Mouse (Mus musculus) adrenal gland, adult 2 months (tissue): Measurements from ENCODE around the gene Plxnc1. TPM values are rescaled to one million over a fixed set of nuclear protein-coding genes. Genes with fewer than 3 reads are reported as not detected.

Experiments used
- DNase-seq: peaks from one replicate; pipeline ENCODE4 v3.0.0; 2021
- polyA plus RNA-seq: library from polyadenylated mRNA; depleted of rRNA; stranded (reverse); fragments of >200 nt; gene quantifications from 2 replicates; pipeline ENCODE4 v1.2.3, GENCODE M21; 2012
- total RNA-seq, 2 experiments: library from RNA; stranded (reverse); gene quantifications; 2 replicates each; pipeline ENCODE4 v1.2.3; 2021

The Plxnc1 gene
- total and polyA plus RNA-seq, 3 experiments, result 1.1 to 8.0 (median 2.4) TPM

GRCm38 (mm10) chr10:94866995-94867856 lies 77.4 kb downstream of the Plxnc1 start:
- DNase-seq, result no peak

GRCm38 (mm10) chr10:94865206-94865605 lies 79.4 kb downstream of the Plxnc1 start:
- DNase-seq, result no peak

GRCm38 (mm10) chr10:94864199-94864928 lies 80.3 kb downstream of the Plxnc1 start:
- no peak for DNase-seq

- no peak for DNase-seq
Observed at GRCm38 (mm10) chr10:94863251-94863650, 81.4 kb downstream of the Plxnc1 start.

- DNase-seq, result no peak
Observed at GRCm38 (mm10) chr10:94860870-94861269, 83.8 kb downstream of the Plxnc1 start.

- DNase-seq, result no peak
Observed at GRCm38 (mm10) chr10:94858277-94859033, 86.2 kb downstream of the Plxnc1 start.

- DNase-seq, result no peak
Observed at GRCm38 (mm10) chr10:94850565-94850964, 94.1 kb downstream of the Plxnc1 start.

- no peak for DNase-seq
Observed at GRCm38 (mm10) chr10:94849930-94850329, 94.7 kb downstream of the Plxnc1 start.

- no peak for DNase-seq
Observed at GRCm38 (mm10) chr10:94849360-94849759, 95.3 kb downstream of the Plxnc1 start.

- no peak for DNase-seq
Observed at GRCm38 (mm10) chr10:94848344-94848743, 96.3 kb downstream of the Plxnc1 start.

GRCm38 (mm10) chr10:94846501-94847105 lies 98.0 kb downstream of the Plxnc1 start:
- no peak for DNase-seq

- DNase-seq, result no peak
Observed at GRCm38 (mm10) chr10:94844692-94845091, 99.9 kb downstream of the Plxnc1 start.

- no peak for DNase-seq
Observed at GRCm38 (mm10) chr10:94835874-94836273, 108.8 kb downstream of the Plxnc1 start.

- peak; percentile 85 for DNase-seq
Observed at GRCm38 (mm10) chr10:94829407-94829806, 115.2 kb downstream of the Plxnc1 start.

GRCm38 (mm10) chr10:94828734-94829230 lies 115.9 kb downstream of the Plxnc1 start:
- DNase-seq, result no peak

GRCm38 (mm10) chr10:94827890-94828733 lies 116.5 kb downstream of the Plxnc1 start:
- DNase-seq, result no peak

- no peak for DNase-seq
Observed at GRCm38 (mm10) chr10:94827325-94827724, 117.3 kb downstream of the Plxnc1 start.

- DNase-seq, result no peak
Observed at GRCm38 (mm10) chr10:94826436-94826835, 118.2 kb downstream of the Plxnc1 start.

- DNase-seq, result no peak
Observed at GRCm38 (mm10) chr10:94825951-94826350, 118.7 kb downstream of the Plxnc1 start.

- DNase-seq, result no peak
Observed at GRCm38 (mm10) chr10:94823971-94824760, 120.5 kb downstream of the Plxnc1 start.
